Mouse (Mus musculus) skeletal muscle tissue, adult 2 months (tissue): ENCODE measurements at regions not wholly inside any gene's neighbourhood (a gene's known extent, or its start where the extent isn't known, plus 50 kb on each side); places are given as distances from the start of the nearest gene placed in this dataset.
A peak's percentile ranks its signal among the peaks of the same experiment; 100 is the strongest.

Source experiments
- DNase-seq: peaks from one replicate; pipeline ENCODE4 v3.0.0-alpha.2; 2012; ENCODE audit warnings: low read depth, low spot score

- DNase-seq = no peak
These were observed 120.8 kb downstream of the Pja1 start for GRCm38 (mm10) chrX:99350233-99350632.

GRCm38 (mm10) chrX:99340223-99340622 lies 130.8 kb downstream of the Pja1 start:
- no peak for DNase-seq

DNA sequence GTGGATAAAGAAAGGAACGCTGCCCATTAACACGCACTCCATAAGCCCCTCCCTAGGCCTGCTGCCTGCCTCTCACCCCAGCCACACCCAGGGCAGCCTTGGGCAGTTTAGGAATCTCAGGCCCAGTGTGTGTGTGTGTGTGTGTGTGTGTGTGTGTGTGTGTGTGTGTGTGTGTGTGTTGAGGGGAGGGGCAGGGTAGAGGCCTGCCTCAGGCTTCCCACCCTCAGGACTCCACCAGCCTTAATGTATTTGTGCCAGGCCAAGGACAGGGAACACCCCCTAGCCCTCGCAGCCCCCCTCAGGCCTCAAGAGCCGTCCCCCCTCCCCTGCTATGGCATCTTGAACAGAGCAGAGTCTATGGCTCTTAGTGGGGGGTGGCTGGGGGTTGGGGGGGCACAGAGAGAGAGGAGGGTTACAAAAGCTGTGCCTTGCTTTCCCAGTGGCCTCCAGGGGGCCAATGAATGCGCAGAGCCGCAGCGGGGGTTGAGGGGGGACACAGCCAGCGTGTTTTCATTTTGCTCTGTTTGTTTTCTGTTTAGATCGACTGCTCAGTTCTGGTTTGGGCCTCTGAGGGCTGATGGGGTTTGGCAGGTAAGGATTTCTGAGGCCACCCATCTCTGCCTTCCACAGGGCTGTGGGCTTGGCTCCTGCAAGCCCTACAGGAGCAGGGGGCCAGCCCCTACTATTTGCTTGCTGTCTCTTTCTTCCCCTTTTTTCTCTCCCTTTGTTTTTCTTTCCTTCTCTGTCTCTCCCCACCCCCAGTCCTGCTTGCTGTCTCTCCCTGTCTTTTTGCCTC lies 131.8 kb downstream of the Pja1 start:
- DNase-seq = no peak

GRCm38 (mm10) chrX:99336616-99337553 lies 134.2 kb downstream of the Pja1 start:
- no peak for DNase-seq

- no peak for DNase-seq
These were observed 135.0 kb downstream of the Pja1 start for GRCm38 (mm10) chrX:99335886-99336589.

DNA sequence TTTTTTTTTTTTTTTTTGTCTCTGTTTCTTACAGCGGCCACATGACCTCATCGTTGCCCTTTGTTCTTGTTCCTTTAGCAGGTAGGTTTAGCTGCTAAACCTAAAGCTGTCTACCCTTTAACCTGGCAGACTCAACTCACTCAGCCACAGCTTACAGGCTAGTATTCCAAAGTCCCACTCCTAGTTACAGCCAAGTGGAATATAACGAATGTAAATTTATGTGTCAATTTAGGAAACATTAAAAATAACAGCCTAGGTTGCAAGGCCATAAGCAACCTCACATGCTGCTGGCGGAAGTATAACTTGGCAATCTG lies 138.7 kb downstream of the Pja1 start:
- no peak for DNase-seq

DNA sequence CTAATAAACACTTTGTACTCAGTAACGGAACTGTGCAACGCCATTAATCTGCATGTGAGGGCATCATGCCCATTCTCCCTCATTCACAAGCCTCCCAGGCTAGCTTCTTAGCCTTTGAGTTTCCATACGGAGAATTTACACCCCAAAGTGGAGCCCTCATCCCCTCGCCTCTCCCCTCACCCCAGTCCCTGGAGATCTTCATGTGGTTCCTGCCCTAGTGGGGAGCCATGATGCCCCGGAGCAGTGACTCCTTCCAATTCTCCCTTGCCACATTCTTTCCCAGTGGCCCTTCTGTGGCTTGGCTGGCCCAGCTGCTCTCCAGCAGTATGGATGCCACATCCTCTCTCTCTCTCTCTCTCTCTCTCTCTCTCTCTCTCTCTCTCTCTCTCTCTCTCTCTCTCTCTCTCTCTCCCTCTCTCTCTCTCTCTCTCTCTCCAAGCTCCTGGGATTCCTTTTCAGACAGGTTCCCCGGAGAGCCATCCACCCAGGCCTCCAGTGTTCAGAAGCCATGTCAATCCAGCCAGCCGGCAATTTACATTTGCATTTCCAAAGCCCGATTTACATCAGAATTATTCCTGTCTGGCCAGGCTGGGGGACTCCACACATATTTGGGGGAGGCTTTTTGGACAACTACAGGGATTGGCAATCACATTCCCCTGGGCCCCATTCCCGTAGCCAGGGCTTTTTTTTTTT lies 139.2 kb downstream of the Pja1 start:
- DNase-seq = no peak

DNA sequence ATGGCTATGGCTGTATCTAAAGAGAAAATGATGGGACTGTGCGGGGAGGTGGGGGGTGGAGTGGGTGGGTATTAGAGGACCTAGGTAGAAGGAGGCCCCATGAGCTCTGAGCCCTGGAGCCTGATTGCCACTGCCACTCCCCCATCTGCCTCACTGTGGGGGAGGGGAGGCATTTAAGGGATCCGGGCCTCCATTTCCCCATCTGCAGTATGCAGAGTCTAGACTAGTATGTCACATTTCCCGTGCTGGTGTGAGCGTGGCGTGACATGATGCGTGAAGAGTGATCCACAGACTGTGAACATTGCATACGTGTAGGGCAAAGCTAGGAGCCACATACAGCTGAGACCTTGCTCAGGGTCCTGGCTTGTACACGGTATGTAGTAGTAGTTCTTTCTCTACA lies 140.7 kb downstream of the Pja1 start:
- DNase-seq = no peak

DNA sequence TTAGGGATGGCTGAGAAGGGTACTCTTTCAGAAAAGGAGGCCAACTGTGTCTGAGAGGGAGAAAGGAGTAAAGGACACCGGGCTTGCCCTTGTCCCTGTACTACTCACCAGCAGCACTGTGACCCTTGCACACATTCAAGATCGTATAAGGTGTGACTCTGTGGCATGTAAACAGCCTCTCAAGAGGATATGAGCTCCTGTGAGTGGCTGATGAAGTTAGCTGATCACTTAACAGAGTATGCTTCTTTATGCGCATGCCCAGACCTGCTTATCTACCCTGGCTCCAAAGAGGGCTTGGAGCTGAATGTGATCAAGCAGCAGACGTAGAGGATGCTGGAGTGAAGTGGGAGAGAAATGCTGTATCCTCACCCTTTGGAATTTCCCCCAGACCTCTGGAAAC lies 142.5 kb downstream of the Pja1 start:
- no peak for DNase-seq

GRCm38 (mm10) chrX:99326167-99326566 lies 144.9 kb downstream of the Pja1 start:
- DNase-seq = peak; percentile 43

- peak; percentile 24 for DNase-seq
These were observed 145.6 kb downstream of the Pja1 start for GRCm38 (mm10) chrX:99325460-99325859.

DNA sequence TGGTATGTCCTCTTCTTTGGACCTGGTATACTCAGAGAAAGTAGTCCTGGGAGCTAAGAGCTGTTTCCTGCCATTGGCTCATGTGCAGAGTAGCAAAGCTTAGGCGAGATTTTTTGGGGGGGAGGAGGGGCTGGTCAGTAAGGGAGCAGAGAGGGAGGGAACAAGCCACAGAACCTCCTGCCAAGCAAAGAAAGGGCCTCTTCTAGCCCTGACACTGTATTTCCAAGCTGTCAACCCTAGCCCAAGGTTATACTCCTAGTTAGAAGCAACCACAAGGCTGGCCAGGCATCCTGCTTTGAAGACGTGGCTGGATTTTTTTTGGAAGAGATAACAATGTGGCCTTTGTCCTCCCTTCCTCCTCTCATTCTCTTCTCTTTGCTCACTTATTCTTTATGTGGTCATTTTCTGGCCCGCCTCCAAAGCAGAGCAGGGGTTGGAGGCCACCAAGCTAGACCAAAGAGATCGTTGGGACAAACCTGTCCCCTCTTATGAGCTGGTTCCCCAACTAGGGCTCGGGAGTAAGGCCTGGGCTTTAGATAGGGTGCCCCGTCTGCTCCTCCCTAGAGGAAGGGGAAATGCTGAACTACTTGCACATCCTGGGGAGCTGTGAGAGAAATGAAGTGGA lies 146.4 kb downstream of the Pja1 start:
- no peak for DNase-seq

- DNase-seq = no peak
These were observed 151.3 kb downstream of the Pja1 start for GRCm38 (mm10) chrX:99319791-99320190.

- DNase-seq = no peak
These were observed 151.9 kb downstream of the Pja1 start for GRCm38 (mm10) chrX:99319163-99319562.

- no peak for DNase-seq
These were observed 152.9 kb downstream of the Pja1 start for GRCm38 (mm10) chrX:99318141-99318540.

GRCm38 (mm10) chrX:99317736-99318135 lies 153.3 kb downstream of the Pja1 start:
- no peak for DNase-seq

DNA sequence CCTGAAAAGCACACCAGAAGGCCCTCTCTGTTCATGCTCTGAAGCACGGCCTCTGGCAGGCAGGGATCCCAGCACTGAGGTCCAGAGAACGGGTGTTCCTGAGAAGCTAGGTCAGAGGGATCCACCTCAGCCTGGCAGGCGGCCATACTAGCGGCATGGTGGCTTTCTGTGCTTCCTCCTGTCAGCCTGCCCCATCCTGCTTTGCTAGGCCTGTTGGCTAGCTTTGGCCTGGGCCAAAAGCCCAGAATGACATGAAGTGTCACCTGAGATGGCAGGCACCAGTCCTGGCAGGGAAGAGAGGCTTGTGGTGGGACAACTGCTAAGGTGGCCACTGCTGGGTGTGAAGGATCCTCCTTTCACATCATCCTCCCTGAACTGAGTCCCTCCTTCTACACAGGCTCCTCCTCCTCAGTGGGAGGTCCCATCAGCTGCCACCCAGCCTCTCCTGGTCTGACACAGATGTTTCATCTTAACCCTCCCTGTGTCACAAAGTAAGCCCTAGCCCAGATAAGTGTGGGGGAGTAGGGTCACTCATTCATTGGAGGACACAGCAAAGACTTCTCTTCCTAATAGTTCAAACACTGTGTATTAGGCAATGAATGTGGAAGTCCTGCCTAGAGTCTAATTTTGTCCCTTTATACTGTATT lies 154.5 kb downstream of the Pja1 start:
- peak; percentile 42 for DNase-seq

DNA sequence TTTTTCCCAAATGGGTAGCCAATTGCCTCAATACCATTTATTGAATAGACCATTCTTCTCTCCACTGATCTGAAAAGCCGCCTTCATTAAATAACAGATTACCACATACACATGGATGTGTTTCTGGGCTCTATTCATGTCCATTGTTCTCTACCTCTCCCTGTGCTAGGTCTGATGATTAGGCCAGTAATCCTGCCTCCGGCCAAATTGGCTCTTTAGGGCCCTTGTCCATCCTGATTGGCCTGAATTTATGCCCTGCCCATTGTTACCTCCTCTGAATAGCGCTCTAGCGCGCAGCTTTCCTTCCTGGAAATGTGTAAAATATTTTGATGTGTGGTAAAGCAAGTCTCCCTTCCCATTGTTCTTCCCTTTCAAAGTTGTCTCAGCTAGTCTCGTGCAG lies 163.2 kb downstream of the Efnb1 start:
- DNase-seq = no peak

GRCm38 (mm10) chrX:99294726-99295125 lies 158.8 kb downstream of the Efnb1 start:
- DNase-seq = peak; percentile 31

- no peak for DNase-seq
These were observed 158.0 kb downstream of the Efnb1 start for GRCm38 (mm10) chrX:99293967-99294366.

GRCm38 (mm10) chrX:99292758-99293157 lies 156.8 kb downstream of the Efnb1 start:
- DNase-seq = no peak
